Mouse (Mus musculus): ENCODE data around the gene Osmr. TPM values are rescaled to one million over a fixed set of nuclear protein-coding genes. Genes with fewer than 3 reads are reported as not detected.
"Not testable (repeated sequence)": the region's sequence is repeated elsewhere in the genome, so short reads cannot be mapped to it uniquely, and the experiment has no call there.

Osmr gene
- polyA plus RNA-seq, 1 experiment, result 3.6 TPM

DNA sequence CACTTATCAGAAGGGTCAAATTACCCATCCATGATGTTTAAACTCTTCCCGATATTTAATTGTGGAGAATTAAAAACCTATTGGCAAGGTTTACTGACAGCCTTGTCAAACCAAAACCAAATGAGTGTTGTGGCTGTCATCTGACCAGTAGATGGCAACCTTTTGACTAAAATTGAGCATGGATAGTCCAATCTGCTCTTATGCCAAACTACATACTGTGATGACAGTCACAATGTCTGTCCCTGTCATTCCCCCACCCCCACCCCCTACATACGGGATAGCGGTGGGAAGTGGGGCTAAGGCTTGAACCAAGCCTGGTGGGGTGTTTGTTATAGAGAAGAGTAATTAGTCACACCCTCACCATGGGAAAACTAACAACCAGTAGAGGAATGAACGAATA lies 34.6 kb downstream of the Osmr start:
- H3K4me3 ChIP-seq (ENCODE audit: extremely low read depth, insufficient read depth, insufficient read length), result no peak overlapping the region
- WGBS, result 48% methylated on average over 4 of the region's 4 CpGs
- H3K27me3 ChIP-seq (ENCODE audit: control insufficient read depth, insufficient read depth, low read length), result no peaks in the 10 kb centered on the region
- no peak overlapping the region for H3K27ac ChIP-seq (ENCODE audit: insufficient read depth, low read length)
- H3K36me3 ChIP-seq (ENCODE audit: control insufficient read depth, insufficient read depth, low read length), result no peaks in the 10 kb centered on the region
- TF ChIP-seq CTCF (IDR thresholded peaks at IDR 0.05; ENCODE audit: extremely low read depth, insufficient read depth, insufficient read length, insufficient replicate concordance) (no peak), POLR2A (IDR thresholded peaks at IDR 0.05; ENCODE audit: low read depth, low read length) (no peak)
- no peaks in the 10 kb centered on the region for H3K4me1 ChIP-seq (ENCODE audit: control insufficient read depth, insufficient read depth, insufficient read length)
- no peak for DNase-seq (ENCODE audit: low read depth in 1 of 2, low spot score in 2 of 2)

DNA sequence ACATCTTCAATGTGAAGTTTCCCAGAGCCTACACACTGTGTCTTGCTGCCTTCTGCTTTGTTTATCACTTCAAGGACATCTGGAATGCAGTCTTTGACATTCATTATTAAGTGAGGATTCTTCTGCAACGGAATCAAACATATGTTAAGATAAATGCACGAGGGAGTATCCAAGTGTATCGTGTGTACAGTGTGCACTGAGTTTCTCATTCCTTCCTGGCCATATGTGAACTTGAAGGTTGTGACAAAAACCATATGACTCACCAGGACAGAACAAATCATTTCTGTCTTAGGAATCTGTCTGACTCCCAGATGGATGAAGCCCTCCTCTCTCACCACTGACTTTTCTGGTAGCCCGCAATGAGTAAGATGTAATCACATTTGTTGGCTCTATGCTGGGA lies 59.0 kb downstream of the Osmr start:
- no peak for TF ChIP-seq CTCF (IDR thresholded peaks at IDR 0.05; ENCODE audit: extremely low read depth, insufficient read depth, insufficient read length, insufficient replicate concordance)
- TF ChIP-seq POLR2A (IDR thresholded peaks at IDR 0.05; ENCODE audit: low read depth, low read length), result no peak
- no peak overlapping the region for H3K4me3 ChIP-seq (ENCODE audit: extremely low read depth, insufficient read depth, insufficient read length)
- no peaks in the 10 kb centered on the region for H3K36me3 ChIP-seq (ENCODE audit: control insufficient read depth, insufficient read depth, low read length)
- no peaks in the 10 kb centered on the region for H3K27me3 ChIP-seq (ENCODE audit: control insufficient read depth, insufficient read depth, low read length)
- 87% methylated on average over 4 of the region's 4 CpGs for WGBS
- H3K4me1 ChIP-seq (ENCODE audit: control insufficient read depth, insufficient read depth, insufficient read length), result no peaks in the 10 kb centered on the region
- H3K27ac ChIP-seq (ENCODE audit: insufficient read depth, low read length), result no peak overlapping the region
- no peak for DNase-seq (ENCODE audit: low read depth in 1 of 2, low spot score in 2 of 2)

DNA sequence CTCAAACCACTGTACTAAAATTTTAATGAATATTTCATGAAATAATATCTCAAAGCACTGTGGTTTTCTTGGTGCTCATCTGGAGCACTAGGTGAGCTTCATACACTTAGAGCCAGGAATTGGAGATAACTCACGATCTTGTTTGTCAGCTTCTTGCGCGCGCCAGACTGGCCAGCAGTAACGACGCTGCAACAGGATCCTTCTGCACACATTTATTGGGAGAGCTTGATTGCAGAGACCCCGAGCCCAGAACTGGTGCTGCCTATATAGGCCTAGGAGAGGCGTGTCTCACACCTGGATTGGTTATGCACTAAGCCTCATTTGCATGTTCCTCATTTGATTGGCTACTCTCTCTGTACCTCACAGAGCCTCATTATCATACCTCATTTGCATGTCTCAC lies 73.6 kb downstream of the Osmr start:
- WGBS, result 95% methylated on average over 8 of the region's 8 CpGs
- H3K27me3 ChIP-seq (ENCODE audit: control insufficient read depth, insufficient read depth, low read length); DNase-seq (ENCODE audit: low read depth in 1 of 2, low spot score in 2 of 2); H3K27ac ChIP-seq (ENCODE audit: insufficient read depth, low read length); H3K4me1 ChIP-seq (ENCODE audit: control insufficient read depth, insufficient read depth, insufficient read length); H3K4me3 ChIP-seq (ENCODE audit: extremely low read depth, insufficient read depth, insufficient read length): not testable (repeated sequence)
- peaks cover 16% of the 10 kb centered on the region for H3K36me3 ChIP-seq (ENCODE audit: control insufficient read depth, insufficient read depth, low read length)

DNA sequence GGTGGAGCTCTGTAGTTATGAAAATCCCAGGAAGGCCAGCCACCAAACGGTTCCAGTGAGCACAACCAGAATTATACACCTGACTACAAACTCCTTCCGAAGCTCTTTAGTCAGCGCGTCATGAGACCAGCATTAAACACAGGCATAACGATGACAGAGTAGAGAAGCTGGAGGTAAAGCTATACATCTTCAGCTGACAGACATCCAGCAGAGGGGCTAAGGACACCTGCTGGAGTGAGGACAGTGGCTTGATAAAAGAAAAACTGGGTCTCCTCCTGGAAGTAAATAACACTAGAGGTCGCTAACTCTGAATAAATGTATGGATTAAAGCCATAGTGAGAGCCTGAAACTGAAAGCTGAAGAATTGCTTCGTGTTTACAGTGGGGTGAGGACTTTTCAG lies 81.9 kb downstream of the Osmr start:
- H3K4me1 ChIP-seq (ENCODE audit: control insufficient read depth, insufficient read depth, insufficient read length), result no peaks in the 10 kb centered on the region
- H3K4me3 ChIP-seq (ENCODE audit: extremely low read depth, insufficient read depth, insufficient read length), result no peak overlapping the region
- WGBS, result 90% methylated on average over 7 of the region's 7 CpGs
- H3K36me3 ChIP-seq (ENCODE audit: control insufficient read depth, insufficient read depth, low read length), result peaks cover 60% of the 10 kb centered on the region
- no peaks in the 10 kb centered on the region for H3K27me3 ChIP-seq (ENCODE audit: control insufficient read depth, insufficient read depth, low read length)
- no peak for DNase-seq (ENCODE audit: low read depth in 1 of 2, low spot score in 2 of 2)
- TF ChIP-seq CTCF (IDR thresholded peaks at IDR 0.05; ENCODE audit: extremely low read depth, insufficient read depth, insufficient read length, insufficient replicate concordance) (no peak), POLR2A (IDR thresholded peaks at IDR 0.05; ENCODE audit: low read depth, low read length) (no peak)
- H3K27ac ChIP-seq (ENCODE audit: insufficient read depth, low read length), result no peak overlapping the region

DNA sequence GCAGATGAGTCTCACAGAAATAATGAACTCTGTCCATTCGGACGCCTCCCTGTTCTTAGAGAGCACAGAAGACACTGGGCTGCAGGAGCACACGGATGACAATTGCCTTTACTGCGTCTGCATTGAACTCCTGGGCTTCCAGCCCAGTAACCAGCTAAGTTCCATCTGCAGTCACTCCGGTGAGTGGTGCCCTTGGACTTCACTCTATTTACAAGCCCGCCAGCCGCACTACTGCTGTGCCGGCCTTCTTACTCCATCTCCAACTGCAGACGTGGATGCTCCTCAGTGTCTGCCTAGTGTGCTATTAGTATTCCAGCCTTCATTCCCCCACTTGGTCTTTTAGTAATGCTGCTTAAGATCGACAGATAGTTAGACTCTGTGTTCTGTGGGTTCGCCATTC lies 83.1 kb downstream of the Osmr start:
- WGBS, result 94% methylated on average over 11 of the region's 11 CpGs
- no peak for DNase-seq (ENCODE audit: low read depth in 1 of 2, low spot score in 2 of 2)
- no peaks in the 10 kb centered on the region for H3K27me3 ChIP-seq (ENCODE audit: control insufficient read depth, insufficient read depth, low read length)
- H3K36me3 ChIP-seq (ENCODE audit: control insufficient read depth, insufficient read depth, low read length), result peaks cover 60% of the 10 kb centered on the region
- H3K4me1 ChIP-seq (ENCODE audit: control insufficient read depth, insufficient read depth, insufficient read length), result no peaks in the 10 kb centered on the region
- H3K4me3 ChIP-seq (ENCODE audit: extremely low read depth, insufficient read depth, insufficient read length), result no peak overlapping the region
- H3K27ac ChIP-seq (ENCODE audit: insufficient read depth, low read length), result no peak overlapping the region
- TF ChIP-seq CTCF (IDR thresholded peaks at IDR 0.05; ENCODE audit: extremely low read depth, insufficient read depth, insufficient read length, insufficient replicate concordance) (no peak), POLR2A (IDR thresholded peaks at IDR 0.05; ENCODE audit: low read depth, low read length) (no peak)

DNA sequence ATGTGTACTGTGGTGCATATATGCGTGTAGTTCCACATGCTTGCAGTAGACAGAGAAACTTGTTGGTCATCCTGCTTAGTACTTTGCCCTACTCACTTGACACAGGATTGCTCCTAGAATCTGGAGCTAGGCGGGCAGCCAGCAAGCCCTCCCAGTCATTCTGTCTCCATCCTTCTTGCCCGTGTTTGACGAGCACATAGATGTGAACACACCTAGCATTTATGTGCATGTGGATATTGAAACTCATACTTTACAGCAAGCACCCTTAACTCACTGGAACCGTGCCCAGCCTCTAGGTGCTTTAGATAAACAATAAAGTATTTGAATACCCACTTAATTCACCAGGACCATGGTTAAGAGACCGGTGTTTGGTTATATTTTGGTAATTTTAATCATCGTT lies 84.8 kb downstream of the Osmr start:
- no peak overlapping the region for H3K27ac ChIP-seq (ENCODE audit: insufficient read depth, low read length)
- H3K4me1 ChIP-seq (ENCODE audit: control insufficient read depth, insufficient read depth, insufficient read length), result no peaks in the 10 kb centered on the region
- TF ChIP-seq POLR2A (IDR thresholded peaks at IDR 0.05; ENCODE audit: low read depth, low read length), result no peak
- TF ChIP-seq CTCF (IDR thresholded peaks at IDR 0.05; ENCODE audit: extremely low read depth, insufficient read depth, insufficient read length, insufficient replicate concordance), result no peak
- H3K4me3 ChIP-seq (ENCODE audit: extremely low read depth, insufficient read depth, insufficient read length), result no peak overlapping the region
- H3K36me3 ChIP-seq (ENCODE audit: control insufficient read depth, insufficient read depth, low read length), result peaks cover 57% of the 10 kb centered on the region
- 93% methylated on average over 7 of the region's 7 CpGs for WGBS
- no peaks in the 10 kb centered on the region for H3K27me3 ChIP-seq (ENCODE audit: control insufficient read depth, insufficient read depth, low read length)
- DNase-seq (ENCODE audit: low read depth in 1 of 2, low spot score in 2 of 2), result no peak

DNA sequence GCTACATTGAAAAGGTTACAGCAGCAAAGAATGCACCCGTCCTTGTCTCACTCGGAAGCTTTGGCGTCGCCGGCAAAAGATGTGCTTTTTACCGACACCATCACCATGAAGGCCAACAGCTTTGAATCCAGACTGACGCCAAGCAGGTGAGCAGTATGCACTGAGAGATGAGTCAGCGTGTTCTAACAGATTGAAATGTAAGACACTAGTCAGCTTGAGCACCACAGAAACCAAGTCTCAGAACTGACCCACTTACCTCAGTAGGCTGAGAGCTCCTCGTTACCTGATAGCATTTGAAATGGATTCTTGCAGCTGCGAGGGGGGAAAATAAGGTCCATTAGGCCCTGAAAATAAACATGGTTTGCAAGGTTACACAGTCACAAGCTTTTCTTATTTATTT lies 87.5 kb downstream of the Osmr start:
- 96% methylated on average over 10 of the region's 10 CpGs for WGBS
- no peak for TF ChIP-seq POLR2A (IDR thresholded peaks at IDR 0.05; ENCODE audit: low read depth, low read length)
- TF ChIP-seq CTCF (IDR thresholded peaks at IDR 0.05; ENCODE audit: extremely low read depth, insufficient read depth, insufficient read length, insufficient replicate concordance), result no peak
- H3K4me1 ChIP-seq (ENCODE audit: control insufficient read depth, insufficient read depth, insufficient read length), result no peaks in the 10 kb centered on the region
- H3K4me3 ChIP-seq (ENCODE audit: extremely low read depth, insufficient read depth, insufficient read length), result no peak overlapping the region
- peaks cover 55% of the 10 kb centered on the region for H3K36me3 ChIP-seq (ENCODE audit: control insufficient read depth, insufficient read depth, low read length)
- H3K27me3 ChIP-seq (ENCODE audit: control insufficient read depth, insufficient read depth, low read length), result no peaks in the 10 kb centered on the region
- H3K27ac ChIP-seq (ENCODE audit: insufficient read depth, low read length), result no peak overlapping the region
- no peak for DNase-seq (ENCODE audit: low read depth in 1 of 2, low spot score in 2 of 2)

All from spleen, adult 2 months (tissue).